Mouse (Mus musculus) stomach, postnatal 0 days (tissue): ENCODE measurements around the gene Pan2.

Source experiments
- CTCF ChIP-seq: IDR thresholded peaks from 2 replicates; pipeline ENCODE4 v1.5.1; 2016; ENCODE audit warnings: antibody characterized with exemption, low read depth, mild to moderate bottlenecking, moderate library complexity
- EP300 ChIP-seq: optimal IDR thresholded peaks from 2 replicates; pipeline ENCODE3; 2016; ENCODE audit warnings: antibody characterized with exemption

GRCm38 (mm10) chr10:128280943-128281342 lies 22.2 kb upstream of the Pan2 start:
- TF ChIP-seq CTCF, result no peak
- TF ChIP-seq EP300, result no peak
